Mouse (Mus musculus) layer of hippocampus, adult 11-12 months (tissue): ENCODE results near the gene Mcidas.
A peak's percentile ranks its signal among the peaks of the same experiment; 100 is the strongest.
"Not testable (repeated sequence)": the region's sequence is repeated elsewhere in the genome, so short reads cannot be mapped to it uniquely, and the experiment has no call there.

Experiments used
- DNase-seq: peaks from one replicate; pipeline ENCODE4 v3.0.0; 2022; ENCODE audit warnings: low spot score

Mcidas gene

DNA sequence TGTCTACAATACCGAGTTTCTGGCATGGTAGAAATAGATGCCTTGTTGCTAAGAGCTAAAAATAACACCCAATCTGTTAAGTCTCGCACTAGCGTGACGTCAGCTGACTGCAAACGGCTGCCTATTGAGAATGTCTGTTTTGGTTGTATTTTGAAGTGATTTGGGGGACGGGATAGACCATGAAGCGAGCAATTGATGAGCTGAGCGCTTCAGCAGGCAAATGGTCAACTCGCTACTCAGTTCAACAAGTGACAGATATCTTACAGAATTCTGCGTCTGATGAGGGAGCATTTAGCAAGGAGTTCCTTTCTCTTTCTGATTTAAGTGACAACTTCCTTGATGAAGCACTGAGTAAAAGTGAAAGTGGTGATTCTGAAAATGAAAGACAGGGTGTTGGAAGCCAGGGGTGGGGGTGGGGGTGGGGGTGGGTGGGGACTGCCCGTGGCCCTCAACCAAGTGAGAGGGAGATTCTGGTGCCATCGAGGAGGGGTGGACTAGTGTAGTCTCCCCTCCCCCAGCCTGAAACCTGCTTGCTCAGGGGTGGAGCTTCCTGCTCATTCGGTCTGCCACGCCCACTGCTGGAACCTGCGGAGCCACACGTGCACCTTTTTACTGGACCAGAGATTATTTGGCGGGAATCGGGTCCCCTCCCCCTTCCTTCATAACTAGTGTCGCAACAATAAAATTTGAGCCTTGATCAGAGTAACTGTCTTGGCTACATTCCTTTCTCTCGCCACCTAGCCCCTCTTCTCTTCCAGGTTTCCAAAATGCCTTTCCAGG lies 19.7 kb downstream of the Mcidas start:
- DNase-seq: not testable (repeated sequence)

DNA sequence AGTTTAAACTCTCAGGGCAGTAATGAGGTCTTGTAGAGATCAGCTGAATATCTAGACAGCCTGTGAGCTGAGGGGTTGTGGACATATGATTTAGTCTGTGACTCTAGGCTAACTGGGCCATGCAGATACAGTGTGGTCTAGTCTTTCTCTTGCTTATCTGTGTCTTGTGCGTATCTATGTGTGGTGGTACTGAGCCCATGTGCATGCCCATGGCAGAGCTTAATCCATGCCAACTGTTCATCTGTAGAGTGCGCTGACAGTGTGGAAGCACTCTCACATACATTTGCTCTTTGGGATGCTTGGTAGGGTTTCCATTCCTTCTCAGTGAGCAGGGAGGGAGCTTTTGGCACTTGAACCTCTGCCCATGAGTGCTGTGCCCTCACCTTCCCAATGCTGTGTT lies 27.9 kb downstream of the Mcidas start:
- no peak for DNase-seq

GRCm38 (mm10) chr13:113022467-113022866 lies 28.8 kb downstream of the Mcidas start:
- DNase-seq: no peak

- DNase-seq: no peak
Observed at GRCm38 (mm10) chr13:113023274-113024143, 29.9 kb downstream of the Mcidas start.

- no peak for DNase-seq
Observed at GRCm38 (mm10) chr13:113031351-113031750, 37.7 kb downstream of the Mcidas start.

GRCm38 (mm10) chr13:113031792-113032571 lies 38.3 kb downstream of the Mcidas start:
- DNase-seq: peak; percentile 41

DNA sequence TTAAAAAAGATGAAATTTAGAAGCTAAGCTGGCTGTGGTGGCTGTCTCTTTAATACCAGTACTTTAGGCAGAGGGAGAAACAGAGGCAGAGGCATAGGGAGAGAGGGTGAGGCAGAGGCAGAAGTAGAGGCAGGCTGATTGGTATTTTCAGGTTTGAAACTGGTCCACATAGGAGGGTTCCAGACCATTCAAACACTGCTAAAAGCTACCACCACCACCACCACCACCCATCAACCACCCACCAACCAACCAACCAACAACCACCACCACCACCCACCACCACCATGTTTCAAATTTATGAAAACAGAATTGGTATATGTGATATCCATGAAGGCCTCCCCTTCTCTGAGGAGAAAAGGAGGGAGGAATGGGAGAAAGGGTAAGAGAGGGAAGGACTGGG lies 39.2 kb downstream of the Mcidas start:
- DNase-seq: no peak

DNA sequence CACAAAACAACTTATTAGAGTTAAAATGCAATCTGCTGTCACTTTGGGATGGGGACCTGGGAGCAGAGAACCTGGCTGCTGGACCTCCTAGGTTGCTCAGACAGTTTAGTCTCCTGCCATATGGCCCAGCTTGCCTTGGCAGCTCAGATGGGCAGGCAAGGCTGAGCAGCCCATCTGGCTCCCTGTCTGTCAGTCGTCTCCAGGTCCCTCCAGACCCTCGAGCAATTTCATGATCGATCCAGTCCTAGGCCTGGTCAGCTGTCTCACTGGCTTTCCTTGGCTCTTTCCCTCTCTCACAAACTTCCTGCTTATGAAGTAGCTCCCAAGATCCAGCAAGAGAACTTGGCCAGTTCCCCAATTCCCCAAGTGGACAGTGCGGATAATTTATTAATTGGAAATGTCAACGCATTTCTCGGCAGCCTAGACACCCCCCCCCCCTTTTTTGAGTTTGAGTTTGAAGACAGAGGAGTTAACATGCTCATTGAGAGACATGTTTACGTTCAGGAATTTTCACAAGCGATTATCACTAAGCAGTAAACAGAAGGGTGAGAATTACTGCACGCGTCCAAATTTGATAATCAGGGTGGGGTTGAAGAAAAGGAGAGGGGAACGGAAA lies 40.7 kb downstream of the Mcidas start:
- no peak for DNase-seq

DNA sequence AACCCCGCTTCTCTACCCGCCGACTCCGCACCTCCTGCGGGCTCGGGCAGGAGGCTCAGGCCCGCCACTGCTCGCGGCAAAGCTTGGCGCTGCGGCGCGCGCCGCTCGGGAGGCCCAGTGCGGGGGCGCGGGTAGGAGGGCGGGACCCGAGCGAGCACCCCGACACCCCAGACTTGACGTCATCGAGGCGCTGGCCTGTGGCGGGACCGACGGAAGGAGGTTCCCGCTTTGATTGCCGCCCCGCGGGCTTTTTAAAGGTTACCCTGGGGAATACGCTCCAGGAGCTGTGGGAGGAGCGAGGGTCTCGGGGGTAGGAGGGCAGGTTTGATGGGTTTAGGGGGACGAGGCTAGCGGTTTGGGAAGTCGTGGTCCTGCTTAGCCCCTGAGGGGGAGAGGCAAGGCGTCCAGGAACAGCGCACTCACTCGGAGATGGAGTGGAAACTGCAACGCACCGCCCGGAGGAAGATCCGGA lies 41.3 kb downstream of the Mcidas start, which contains the start of gene Cdc20b:
Gene Cdc20b, plus strand, starts transcription at position 162 of the 472 bp plus-strand sequence.
- peak; percentile 13 for DNase-seq

- peak; percentile 81 for DNase-seq
Observed at GRCm38 (mm10) chr13:113035852-113036251, 42.2 kb downstream of the Mcidas start.

DNA sequence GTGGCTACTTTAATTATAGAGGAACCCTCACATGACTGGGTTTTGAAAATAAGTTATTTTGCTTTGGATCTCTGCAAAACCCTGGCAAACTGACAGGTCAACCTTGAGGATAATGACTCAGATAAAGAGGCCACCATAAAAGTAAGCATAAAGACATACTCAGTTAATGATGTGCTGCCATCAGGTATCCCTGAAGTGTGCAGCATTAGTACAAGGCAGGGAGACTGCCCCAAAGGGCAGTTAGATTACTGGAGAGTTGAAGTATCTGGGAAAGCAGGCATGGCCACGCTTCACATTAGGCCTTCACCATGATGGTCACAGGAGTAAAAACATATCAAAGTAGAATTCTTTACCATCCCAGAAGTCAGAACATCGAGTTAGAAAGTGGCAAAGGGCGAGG lies 51.2 kb downstream of the Mcidas start:
- DNase-seq: no peak

- no peak for DNase-seq
Observed at GRCm38 (mm10) chr13:113045458-113046110, 51.9 kb downstream of the Mcidas start.

DNA sequence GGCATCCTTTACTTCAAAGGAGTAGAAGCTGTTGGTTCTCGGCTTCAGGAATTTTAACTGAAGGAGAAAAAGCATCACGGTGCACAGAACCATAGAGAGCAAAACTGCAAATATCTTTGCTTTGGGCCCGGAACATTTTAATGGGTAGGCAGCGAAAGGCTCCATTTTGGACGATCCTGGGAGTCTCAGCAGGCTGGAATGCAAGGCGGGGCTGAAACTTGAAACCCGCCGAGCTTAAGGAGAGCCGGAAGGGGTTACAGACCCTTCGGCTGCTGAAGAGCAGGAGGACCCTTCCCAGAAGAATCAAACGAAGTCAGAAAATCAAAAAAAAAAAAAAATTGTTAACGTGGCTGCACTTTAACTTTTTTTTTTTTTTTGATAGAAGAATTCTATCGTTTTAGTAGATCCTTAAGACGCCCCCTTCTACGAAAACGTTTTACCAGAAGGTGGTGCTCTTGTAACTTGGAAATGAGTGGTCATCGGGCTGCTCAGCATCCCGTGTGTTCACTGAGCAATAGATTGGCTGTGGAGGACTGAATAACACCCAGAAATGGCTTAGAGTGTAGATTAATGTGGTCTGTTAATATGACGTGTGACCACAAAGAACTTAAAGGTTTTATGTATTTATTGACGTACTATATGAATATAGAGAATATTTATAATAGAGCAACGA lies 52.7 kb downstream of the Mcidas start, which contains the start of gene Gpx8:
Gene Gpx8, minus strand, starts transcription at position 200 of the 673 bp plus-strand sequence.
- DNase-seq: peak; percentile 44

- no peak for DNase-seq
Observed at GRCm38 (mm10) chr13:113047018-113047417, 53.4 kb downstream of the Mcidas start.

- no peak for DNase-seq
Observed at GRCm38 (mm10) chr13:113047647-113048046, 54.0 kb downstream of the Mcidas start.
